Mouse (Mus musculus): ENCODE results near the gene Atpaf2. TPM values are rescaled to one million over a fixed set of nuclear protein-coding genes. Genes with fewer than 3 reads are reported as not detected.

Gene Atpaf2
- polyA plus RNA-seq, 1 experiment, result 32.5 TPM

- no peaks in the 10 kb centered on the region for H3K36me3 ChIP-seq (ENCODE audit: control insufficient read depth, insufficient read depth)
- H3K4me3 ChIP-seq, result peak overlapping the region; percentile 67
- peaks cover 35% of the 10 kb centered on the region for H3K79me2 ChIP-seq (ENCODE audit: control insufficient read depth, insufficient read depth)
- H3K27me3 ChIP-seq (ENCODE audit: control insufficient read depth, insufficient read depth, insufficient read length), result no peaks in the 10 kb centered on the region
- TF ChIP-seq E2F4 (IDR thresholded peaks at IDR 0.05; ENCODE audit: insufficient read depth) (no peak), MYOG (IDR thresholded peaks at IDR 0.05; ENCODE audit: control insufficient read depth in 1 of 3, insufficient read depth in 1 of 3, insufficient read length in 2 of 3, low read depth in 2 of 3) (no peak)
- H3K4me2 ChIP-seq (ENCODE audit: low read depth), result peak overlapping the region; percentile 92
- peak overlapping the region; percentile 51 for H3ac ChIP-seq (ENCODE audit: control insufficient read depth, insufficient read length)
These were observed 181 bp upstream of the Atpaf2 start for GRCm38 (mm10) chr11:60418473-60418803.

GRCm38 (mm10) chr11:60416963-60417716 is 1.1 kb downstream of the Atpaf2 start, which contains the start of gene Gid4:
TSS of gene Gid4 (plus strand) at chr11:60417145.
- TF ChIP-seq POLR2A (IDR thresholded peaks at IDR 0.05; ENCODE audit: insufficient read length, low read depth), result peak; percentile 60
- peak; percentile 26 for TF ChIP-seq REST (IDR thresholded peaks at IDR 0.05; ENCODE audit: insufficient read depth, insufficient read length)
- TF ChIP-seq MAX (IDR thresholded peaks at IDR 0.05; ENCODE audit: low read depth), result peak; percentile 49
- TF ChIP-seq TCF12 (IDR thresholded peaks at IDR 0.05; ENCODE audit: insufficient read depth, poor library complexity, severe bottlenecking), result no peak
- peak; percentile 58 for TF ChIP-seq E2F4 (IDR thresholded peaks at IDR 0.05; ENCODE audit: insufficient read depth)
- peak; percentile 99 for TF ChIP-seq USF1 (IDR thresholded peaks at IDR 0.05; ENCODE audit: low read depth)
- peak; percentile 67 for TF ChIP-seq SRF (IDR thresholded peaks at IDR 0.05; ENCODE audit: control insufficient read depth, insufficient read length, low read depth)
- TF ChIP-seq TCF3 (IDR thresholded peaks at IDR 0.05; ENCODE audit: insufficient read length, low read depth), result no peak
- peak in 2 of 3 experiments; percentile 39 to 42 for TF ChIP-seq MYOG (IDR thresholded peaks at IDR 0.05; ENCODE audit: control insufficient read depth in 1 of 3, insufficient read depth in 1 of 3, insufficient read length in 2 of 3, low read depth in 2 of 3)
- TF ChIP-seq CEBPB (IDR thresholded peaks at IDR 0.05; ENCODE audit: insufficient read depth, poor library complexity, severe bottlenecking), result no peak
- peak; percentile 68 for TF ChIP-seq POLR2AphosphoS2 (IDR thresholded peaks at IDR 0.05; ENCODE audit: insufficient read length, low read depth)
- peak in 2 of 3 experiments; percentile 20 to 53 for TF ChIP-seq MYOD1 (IDR thresholded peaks at IDR 0.05; ENCODE audit: control insufficient read depth in 1 of 3, insufficient read length in 2 of 3, low read depth in 2 of 3)
- Histone ChIP-seq H3K4me3 (peak within 1 kb of the TSS; percentile 67), H3K36me3 (ENCODE audit: control insufficient read depth, insufficient read depth) (no peaks in the 10 kb centered on the region), H3K79me2 (ENCODE audit: control insufficient read depth, insufficient read depth) (peaks cover 42% of the 10 kb centered on the region), H3K27me3 (ENCODE audit: control insufficient read depth, insufficient read depth, insufficient read length) (no peaks in the 10 kb centered on the region), H3K4me2 (ENCODE audit: low read depth) (peak within 1 kb of the TSS; percentile 94), H3ac (ENCODE audit: control insufficient read depth, insufficient read length) (peak within 1 kb of the TSS; percentile 51)

- peak overlapping the region; percentile 94 for H3K4me2 ChIP-seq (ENCODE audit: low read depth)
- peak overlapping the region; percentile 67 for H3K4me3 ChIP-seq
- peak overlapping the region; percentile 51 for H3ac ChIP-seq (ENCODE audit: control insufficient read depth, insufficient read length)
- no peaks in the 10 kb centered on the region for H3K36me3 ChIP-seq (ENCODE audit: control insufficient read depth, insufficient read depth)
- H3K79me2 ChIP-seq (ENCODE audit: control insufficient read depth, insufficient read depth), result peaks cover 48% of the 10 kb centered on the region
- no peak for TF ChIP-seq SRF (IDR thresholded peaks at IDR 0.05; ENCODE audit: control insufficient read depth, insufficient read length, low read depth)
- no peak for TF ChIP-seq MYOD1 (IDR thresholded peaks at IDR 0.05; ENCODE audit: control insufficient read depth in 1 of 3, insufficient read length in 2 of 3, low read depth in 2 of 3)
- TF ChIP-seq POLR2A (IDR thresholded peaks at IDR 0.05; ENCODE audit: insufficient read length, low read depth), result no peak
- TF ChIP-seq TCF12 (IDR thresholded peaks at IDR 0.05; ENCODE audit: insufficient read depth, poor library complexity, severe bottlenecking), result no peak
- no peak for TF ChIP-seq MAX (IDR thresholded peaks at IDR 0.05; ENCODE audit: low read depth)
- no peak for TF ChIP-seq TCF3 (IDR thresholded peaks at IDR 0.05; ENCODE audit: insufficient read length, low read depth)
- no peak for TF ChIP-seq POLR2AphosphoS2 (IDR thresholded peaks at IDR 0.05; ENCODE audit: insufficient read length, low read depth)
- TF ChIP-seq REST (IDR thresholded peaks at IDR 0.05; ENCODE audit: insufficient read depth, insufficient read length), result no peak
- H3K27me3 ChIP-seq (ENCODE audit: control insufficient read depth, insufficient read depth, insufficient read length), result no peaks in the 10 kb centered on the region
These were observed 1.7 kb downstream of the Atpaf2 start for GRCm38 (mm10) chr11:60416590-60416962.

GRCm38 (mm10) chr11:60412921-60413320 is 5.3 kb downstream of the Atpaf2 start:
- no peak overlapping the region for H3K4me3 ChIP-seq
- TF ChIP-seq POLR2A (IDR thresholded peaks at IDR 0.05; ENCODE audit: insufficient read length, low read depth), result no peak
- TF ChIP-seq MYOG (IDR thresholded peaks at IDR 0.05; ENCODE audit: control insufficient read depth in 1 of 3, insufficient read depth in 1 of 3, insufficient read length in 2 of 3, low read depth in 2 of 3), result no peak
- TF ChIP-seq REST (IDR thresholded peaks at IDR 0.05; ENCODE audit: insufficient read depth, insufficient read length), result no peak
- no peak for TF ChIP-seq POLR2AphosphoS2 (IDR thresholded peaks at IDR 0.05; ENCODE audit: insufficient read length, low read depth)
- no peak for TF ChIP-seq E2F4 (IDR thresholded peaks at IDR 0.05; ENCODE audit: insufficient read depth)
- TF ChIP-seq MAX (IDR thresholded peaks at IDR 0.05; ENCODE audit: low read depth), result no peak
- peaks cover 37% of the 10 kb centered on the region for H3K79me2 ChIP-seq (ENCODE audit: control insufficient read depth, insufficient read depth)
- H3K4me2 ChIP-seq (ENCODE audit: low read depth), result no peak overlapping the region
- H3ac ChIP-seq (ENCODE audit: control insufficient read depth, insufficient read length), result no peak overlapping the region
- H3K27me3 ChIP-seq (ENCODE audit: control insufficient read depth, insufficient read depth, insufficient read length), result no peaks in the 10 kb centered on the region
- H3K36me3 ChIP-seq (ENCODE audit: control insufficient read depth, insufficient read depth), result peaks cover 4% of the 10 kb centered on the region

GRCm38 (mm10) chr11:60412173-60412572 is 6.1 kb downstream of the Atpaf2 start:
- Histone ChIP-seq H3K27me3 (ENCODE audit: control insufficient read depth, insufficient read depth, insufficient read length) (no peaks in the 10 kb centered on the region), H3K4me3 (no peak overlapping the region), H3K36me3 (ENCODE audit: control insufficient read depth, insufficient read depth) (peaks cover 8% of the 10 kb centered on the region), H3K79me2 (ENCODE audit: control insufficient read depth, insufficient read depth) (peaks cover 36% of the 10 kb centered on the region), H3ac (ENCODE audit: control insufficient read depth, insufficient read length) (no peak overlapping the region), H3K4me2 (ENCODE audit: low read depth) (no peak overlapping the region)
- TF ChIP-seq POLR2AphosphoS2 (IDR thresholded peaks at IDR 0.05; ENCODE audit: insufficient read length, low read depth) (no peak), CEBPB (IDR thresholded peaks at IDR 0.05; ENCODE audit: insufficient read depth, poor library complexity, severe bottlenecking) (no peak), POLR2A (IDR thresholded peaks at IDR 0.05; ENCODE audit: insufficient read length, low read depth) (no peak), E2F4 (IDR thresholded peaks at IDR 0.05; ENCODE audit: insufficient read depth) (no peak), SRF (IDR thresholded peaks at IDR 0.05; ENCODE audit: control insufficient read depth, insufficient read length, low read depth) (no peak), TCF12 (IDR thresholded peaks at IDR 0.05; ENCODE audit: insufficient read depth, poor library complexity, severe bottlenecking) (no peak), USF1 (IDR thresholded peaks at IDR 0.05; ENCODE audit: low read depth) (no peak), MYOG (IDR thresholded peaks at IDR 0.05; ENCODE audit: control insufficient read depth in 1 of 3, insufficient read depth in 1 of 3, insufficient read length in 2 of 3, low read depth in 2 of 3) (no peak), MAX (IDR thresholded peaks at IDR 0.05; ENCODE audit: low read depth) (no peak), REST (IDR thresholded peaks at IDR 0.05; ENCODE audit: insufficient read depth, insufficient read length) (no peak), MYOD1 (IDR thresholded peaks at IDR 0.05; ENCODE audit: control insufficient read depth in 1 of 3, insufficient read length in 2 of 3, low read depth in 2 of 3) (no peak), TCF3 (IDR thresholded peaks at IDR 0.05; ENCODE audit: insufficient read length, low read depth) (no peak)

Measured in myocyte (in vitro differentiated cells).